Mouse (Mus musculus): ENCODE measurements around the gene Wasf2. TPM values are rescaled to one million over a fixed set of nuclear protein-coding genes. Genes with fewer than 3 reads are reported as not detected.

Gene Wasf2
- total RNA-seq (2021), result 10 to 100 TPM; 28.9 to 32.8 TPM

GRCm38 (mm10) chr4:133129931-133130889, at the start of gene Wasf2:
Gene Wasf2 (plus strand): TSS chr4:133130505.
- DNase-seq (ENCODE audit: extremely low spot score in 1 of 2, low spot score in 1 of 2), result peak; percentile 71 to 80

GRCm38 (mm10) chr4:133080862-133081261, 49.4 kb upstream of the Wasf2 start:
- no peak for DNase-seq (ENCODE audit: extremely low spot score in 1 of 2, low spot score in 1 of 2)

GRCm38 (mm10) chr4:133082216-133082773, 48.0 kb upstream of the Wasf2 start:
- DNase-seq (ENCODE audit: extremely low spot score in 1 of 2, low spot score in 1 of 2), result no peak

GRCm38 (mm10) chr4:133083991-133084861, 46.1 kb upstream of the Wasf2 start:
- no peak for DNase-seq (ENCODE audit: extremely low spot score in 1 of 2, low spot score in 1 of 2)

- DNase-seq (ENCODE audit: extremely low spot score in 1 of 2, low spot score in 1 of 2), result peak in 1 of 2 experiments; percentile 49
Observed at GRCm38 (mm10) chr4:133085011-133085782, 45.1 kb upstream of the Wasf2 start.

GRCm38 (mm10) chr4:133085783-133086342, 44.4 kb upstream of the Wasf2 start:
- no peak for DNase-seq (ENCODE audit: extremely low spot score in 1 of 2, low spot score in 1 of 2)

- DNase-seq (ENCODE audit: extremely low spot score in 1 of 2, low spot score in 1 of 2), result no peak
Observed at GRCm38 (mm10) chr4:133087177-133087714, 43.1 kb upstream of the Wasf2 start.

GRCm38 (mm10) chr4:133087835-133088234, 42.5 kb upstream of the Wasf2 start:
- DNase-seq (ENCODE audit: extremely low spot score in 1 of 2, low spot score in 1 of 2), result no peak

- no peak for DNase-seq (ENCODE audit: extremely low spot score in 1 of 2, low spot score in 1 of 2)
Observed at GRCm38 (mm10) chr4:133089319-133089718, 41.0 kb upstream of the Wasf2 start.

GRCm38 (mm10) chr4:133089802-133090201, 40.5 kb upstream of the Wasf2 start:
- no peak for DNase-seq (ENCODE audit: extremely low spot score in 1 of 2, low spot score in 1 of 2)

GRCm38 (mm10) chr4:133090276-133090719, 40.0 kb upstream of the Wasf2 start:
- no peak for DNase-seq (ENCODE audit: extremely low spot score in 1 of 2, low spot score in 1 of 2)

- DNase-seq (ENCODE audit: extremely low spot score in 1 of 2, low spot score in 1 of 2), result no peak
Observed at GRCm38 (mm10) chr4:133090720-133091458, 39.4 kb upstream of the Wasf2 start.

- no peak for DNase-seq (ENCODE audit: extremely low spot score in 1 of 2, low spot score in 1 of 2)
Observed at GRCm38 (mm10) chr4:133091459-133091785, 38.9 kb upstream of the Wasf2 start.

GRCm38 (mm10) chr4:133092453-133092901, 37.8 kb upstream of the Wasf2 start:
- no peak for DNase-seq (ENCODE audit: extremely low spot score in 1 of 2, low spot score in 1 of 2)

GRCm38 (mm10) chr4:133093056-133093455, 37.2 kb upstream of the Wasf2 start:
- DNase-seq (ENCODE audit: extremely low spot score in 1 of 2, low spot score in 1 of 2), result no peak

- no peak for DNase-seq (ENCODE audit: extremely low spot score in 1 of 2, low spot score in 1 of 2)
Observed at GRCm38 (mm10) chr4:133093481-133094033, 36.7 kb upstream of the Wasf2 start.

- no peak for DNase-seq (ENCODE audit: extremely low spot score in 1 of 2, low spot score in 1 of 2)
Observed at GRCm38 (mm10) chr4:133094255-133094654, 36.0 kb upstream of the Wasf2 start.
